Mouse (Mus musculus): ENCODE measurements at regions not wholly inside any gene's neighbourhood (a gene's known extent, or its start where the extent isn't known, plus 50 kb on each side); places are given as distances from the start of the nearest gene placed in this dataset.

GRCm38 (mm10) chr10:107976392-107976965 is 64.5 kb upstream of the Otogl start:
- DNase-seq (ENCODE audit: low read depth, low spot score), result no peak
- TF ChIP-seq MAFK (IDR thresholded peaks at IDR 0.05; ENCODE audit: borderline replicate concordance, low read depth, low read length) (no peak), EP300 (IDR thresholded peaks at IDR 0.05; ENCODE audit: low read depth in 1 of 2, low read length in 2 of 2) (no peak), MYB (IDR thresholded peaks at IDR 0.05; ENCODE audit: low read depth, low read length) (no peak), UBTF (IDR thresholded peaks at IDR 0.05; ENCODE audit: borderline replicate concordance, insufficient read depth, low read depth, low read length) (no peak), ETS1 (IDR thresholded peaks at IDR 0.05; ENCODE audit: low read depth, low read length) (no peak), HCFC1 (IDR thresholded peaks at IDR 0.05; ENCODE audit: low read depth, low read length) (no peak), POLR2A (IDR thresholded peaks at IDR 0.05; ENCODE audit: control insufficient read depth in 1 of 2, insufficient read depth in 1 of 2, low read depth in 1 of 2, low read length in 2 of 2, poor library complexity in 1 of 2) (no peak), ZMIZ1 (IDR thresholded peaks at IDR 0.05; ENCODE audit: low read depth, low read length) (no peak), TCF12 (IDR thresholded peaks at IDR 0.05; ENCODE audit: low read depth, low read length) (no peak), USF1 (IDR thresholded peaks at IDR 0.05; ENCODE audit: low read depth, low read length) (no peak), BHLHE40 (IDR thresholded peaks at IDR 0.05; ENCODE audit: borderline replicate concordance, low read depth, low read length) (no peak), MAZ (IDR thresholded peaks at IDR 0.05; ENCODE audit: low read depth, low read length) (no peak), CTCF (IDR thresholded peaks at IDR 0.05 in 2 of 3, conservative IDR thresholded peaks at IDR 0.05 in 1 of 3; ENCODE audit: control insufficient read depth in 1 of 3, insufficient read depth in 1 of 3, low read depth in 2 of 3, low read length in 3 of 3, poor library complexity in 1 of 3, severe bottlenecking in 1 of 3) (no peak)
- Histone ChIP-seq H3K27me3 (ENCODE audit: control insufficient read depth in 1 of 2, insufficient read depth in 2 of 2, low read length in 2 of 2) (no peaks in the 10 kb centered on the region; a peak in 1 of 4 replicates), H3K4me1 (ENCODE audit: control insufficient read depth in 1 of 2, insufficient read depth in 2 of 2, low read length in 2 of 2) (no peaks in the 10 kb centered on the region), H3K36me3 (ENCODE audit: control insufficient read depth in 1 of 2, insufficient read depth in 2 of 2, low read length in 2 of 2) (no peaks in the 10 kb centered on the region), H3K9me3 (replicated peaks; ENCODE audit: insufficient read depth, low read length) (no peaks in the 10 kb centered on the region), H3K27ac (ENCODE audit: control insufficient read depth, low read depth, low read length) (no peak overlapping the region), H3K4me3 (ENCODE audit: control insufficient read depth in 1 of 2, insufficient read depth in 1 of 2, low read depth in 2 of 2, low read length in 2 of 2) (no peak overlapping the region), H3K9ac (ENCODE audit: control insufficient read depth, low read depth, low read length, poor library complexity, severe bottlenecking) (no peak overlapping the region), H3K79me2 (ENCODE audit: control insufficient read depth, insufficient read depth, low read length, poor library complexity) (no peaks in the 10 kb centered on the region)

DNA sequence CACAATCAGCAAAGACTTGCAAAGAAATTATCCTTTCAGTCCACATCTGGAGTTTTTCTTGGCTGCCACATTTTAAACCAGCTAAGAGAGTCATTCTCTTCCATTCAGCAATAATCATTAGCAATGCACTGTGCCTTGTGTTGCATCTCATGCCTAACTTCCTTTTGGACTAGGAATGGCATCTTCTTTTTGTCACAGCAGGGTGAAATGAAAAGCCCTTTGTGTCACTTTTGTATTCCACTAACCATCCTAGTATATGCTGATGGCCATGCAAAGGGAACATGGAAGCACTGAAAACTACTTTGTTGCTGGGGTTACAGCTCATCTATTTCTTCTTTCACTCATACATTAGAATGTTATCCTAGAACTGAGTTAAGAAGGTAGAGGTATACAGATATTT is 59.8 kb upstream of the Otogl start:
- no peaks in the 10 kb centered on the region for H3K36me3 ChIP-seq (ENCODE audit: control insufficient read depth in 1 of 2, insufficient read depth in 2 of 2, low read length in 2 of 2)
- H3K9me3 ChIP-seq (replicated peaks; ENCODE audit: insufficient read depth, low read length), result no peaks in the 10 kb centered on the region
- no peaks in the 10 kb centered on the region for H3K4me1 ChIP-seq (ENCODE audit: control insufficient read depth in 1 of 2, insufficient read depth in 2 of 2, low read length in 2 of 2)
- TF ChIP-seq SMC3 (IDR thresholded peaks at IDR 0.05; ENCODE audit: low read depth, low read length), result no peak
- TF ChIP-seq RAD21 (IDR thresholded peaks at IDR 0.05; ENCODE audit: low read depth, low read length), result no peak
- no peak overlapping the region for H3K4me3 ChIP-seq (ENCODE audit: control insufficient read depth in 1 of 2, insufficient read depth in 1 of 2, low read depth in 2 of 2, low read length in 2 of 2)
- H3K9ac ChIP-seq (ENCODE audit: control insufficient read depth, low read depth, low read length, poor library complexity, severe bottlenecking), result no peak overlapping the region
- no peaks in the 10 kb centered on the region for H3K79me2 ChIP-seq (ENCODE audit: control insufficient read depth, insufficient read depth, low read length, poor library complexity)
- H3K27ac ChIP-seq (ENCODE audit: control insufficient read depth, low read depth, low read length), result no peak overlapping the region
- H3K27me3 ChIP-seq (ENCODE audit: control insufficient read depth in 1 of 2, insufficient read depth in 2 of 2, low read length in 2 of 2), result no peaks in the 10 kb centered on the region; a peak in 1 of 4 replicates
- DNase-seq (ENCODE audit: low read depth, low spot score), result no peak

- Histone ChIP-seq H3K36me3 (ENCODE audit: control insufficient read depth in 1 of 2, insufficient read depth in 2 of 2, low read length in 2 of 2) (no peaks in the 10 kb centered on the region), H3K79me2 (ENCODE audit: control insufficient read depth, insufficient read depth, low read length, poor library complexity) (no peaks in the 10 kb centered on the region), H3K27me3 (ENCODE audit: control insufficient read depth in 1 of 2, insufficient read depth in 2 of 2, low read length in 2 of 2) (no peaks in the 10 kb centered on the region), H3K4me3 (ENCODE audit: control insufficient read depth in 1 of 2, insufficient read depth in 1 of 2, low read depth in 2 of 2, low read length in 2 of 2) (no peak overlapping the region), H3K27ac (ENCODE audit: control insufficient read depth, low read depth, low read length) (no peak overlapping the region), H3K9ac (ENCODE audit: control insufficient read depth, low read depth, low read length, poor library complexity, severe bottlenecking) (no peak overlapping the region), H3K9me3 (replicated peaks; ENCODE audit: insufficient read depth, low read length) (no peaks in the 10 kb centered on the region), H3K4me1 (ENCODE audit: control insufficient read depth in 1 of 2, insufficient read depth in 2 of 2, low read length in 2 of 2) (no peaks in the 10 kb centered on the region; a peak in 1 of 4 replicates)
- TF ChIP-seq USF1 (IDR thresholded peaks at IDR 0.05; ENCODE audit: low read depth, low read length) (no peak), UBTF (IDR thresholded peaks at IDR 0.05; ENCODE audit: borderline replicate concordance, insufficient read depth, low read depth, low read length) (no peak), RAD21 (IDR thresholded peaks at IDR 0.05; ENCODE audit: low read depth, low read length) (no peak), EP300 (IDR thresholded peaks at IDR 0.05; ENCODE audit: low read depth in 1 of 2, low read length in 2 of 2) (no peak), MAX (IDR thresholded peaks at IDR 0.05; ENCODE audit: low read length) (no peak), MAZ (IDR thresholded peaks at IDR 0.05; ENCODE audit: low read depth, low read length) (no peak), CHD1 (IDR thresholded peaks at IDR 0.05; ENCODE audit: low read depth, low read length) (no peak), USF2 (IDR thresholded peaks at IDR 0.05; ENCODE audit: borderline replicate concordance in 1 of 2, insufficient read depth in 1 of 2, low read depth in 1 of 2, low read length in 2 of 2) (no peak), NRF1 (IDR thresholded peaks at IDR 0.05; ENCODE audit: insufficient read depth, low read depth, low read length, poor library complexity, severe bottlenecking) (no peak), ELF1 (IDR thresholded peaks at IDR 0.05; ENCODE audit: low read depth, low read length) (no peak), KAT2A (conservative IDR thresholded peaks at IDR 0.05; ENCODE audit: low read depth, low read length) (no peak), TAL1 (IDR thresholded peaks at IDR 0.05; ENCODE audit: low read length) (no peak), TCF12 (IDR thresholded peaks at IDR 0.05; ENCODE audit: low read depth, low read length) (no peak), MXI1 (IDR thresholded peaks at IDR 0.05; ENCODE audit: low read depth, low read length) (no peak), E2F4 (IDR thresholded peaks at IDR 0.05; ENCODE audit: borderline replicate concordance, low read depth, low read length) (no peak), NELFE (IDR thresholded peaks at IDR 0.05; ENCODE audit: low read depth, low read length) (no peak), BHLHE40 (IDR thresholded peaks at IDR 0.05; ENCODE audit: borderline replicate concordance, low read depth, low read length) (no peak)
- no peak for DNase-seq (ENCODE audit: low read depth, low spot score)
Measured at GRCm38 (mm10) chr10:107966996-107967395, 55.1 kb upstream of the Otogl start.

Data from MEL (cell line).